Mouse (Mus musculus): ENCODE data around the gene Slbp.

GRCm38 (mm10) chr5:33635361-33635760 is 17.0 kb downstream of the Slbp start:
- no peak for TF ChIP-seq POLR2A (IDR thresholded peaks at IDR 0.05; ENCODE audit: borderline replicate concordance, insufficient read depth, low read length)
- TF ChIP-seq CTCF (IDR thresholded peaks at IDR 0.05; ENCODE audit: borderline replicate concordance, insufficient read depth, low read depth, low read length), result no peak
